Mouse (Mus musculus): ENCODE measurements at regions not wholly inside any gene's neighbourhood (a gene's known extent, or its start where the extent isn't known, plus 50 kb on each side); places are given as distances from the start of the nearest gene placed in this dataset.
A peak's percentile ranks its signal among the peaks of the same experiment; 100 is the strongest.

- DNase-seq, result no peak
These were observed 95.5 kb downstream of the Psat1 start for GRCm38 (mm10) chr19:15851622-15852021.

GRCm38 (mm10) chr19:15850722-15851121, 96.4 kb downstream of the Psat1 start:
- DNase-seq, result no peak

- no peak for DNase-seq
These were observed 97.9 kb downstream of the Psat1 start for GRCm38 (mm10) chr19:15849235-15849634.

GRCm38 (mm10) chr19:15838327-15838726, 108.8 kb downstream of the Psat1 start:
- no peak for DNase-seq

- no peak for DNase-seq
These were observed 109.4 kb downstream of the Psat1 start for GRCm38 (mm10) chr19:15837715-15838175.

- no peak for DNase-seq
These were observed 110.0 kb downstream of the Psat1 start for GRCm38 (mm10) chr19:15836956-15837714.

- DNase-seq, result no peak
These were observed 110.8 kb downstream of the Psat1 start for GRCm38 (mm10) chr19:15836201-15836955.

GRCm38 (mm10) chr19:15830385-15830784, 116.8 kb downstream of the Psat1 start:
- no peak for DNase-seq

GRCm38 (mm10) chr19:15829158-15829557, 118.0 kb downstream of the Psat1 start:
- DNase-seq, result no peak

- DNase-seq, result no peak
These were observed 119.0 kb downstream of the Psat1 start for GRCm38 (mm10) chr19:15827990-15828705.

GRCm38 (mm10) chr19:15827120-15827989, 119.8 kb downstream of the Psat1 start:
- no peak for DNase-seq

GRCm38 (mm10) chr19:15823688-15824371, 123.3 kb downstream of the Psat1 start:
- no peak for DNase-seq

GRCm38 (mm10) chr19:15820020-15820419, 127.1 kb downstream of the Psat1 start:
- no peak for DNase-seq

- no peak for DNase-seq
These were observed 132.0 kb downstream of the Psat1 start for GRCm38 (mm10) chr19:15815166-15815565.

- no peak for DNase-seq
These were observed 138.1 kb downstream of the Psat1 start for GRCm38 (mm10) chr19:15809008-15809407.

GRCm38 (mm10) chr19:15807681-15808080, 139.5 kb downstream of the Psat1 start:
- no peak for DNase-seq

- no peak for DNase-seq
These were observed 143.8 kb downstream of the Psat1 start for GRCm38 (mm10) chr19:15803131-15803889.

- DNase-seq, result no peak
These were observed 144.5 kb downstream of the Psat1 start for GRCm38 (mm10) chr19:15802641-15803040.

- peak; percentile 52 for DNase-seq
These were observed 145.2 kb downstream of the Psat1 start for GRCm38 (mm10) chr19:15801811-15802486.

Data from cerebellum, adult 8-10 months (tissue).